Mouse (Mus musculus) ES-Bruce4 (cell line): ENCODE results near the gene Hist1h3h.

Source experiments
- CTCF ChIP-seq: IDR thresholded peaks from one replicate; pipeline ENCODE4 v1.8.1; 2011; ENCODE audit warnings: low read depth, low read length
- EP300 ChIP-seq: IDR thresholded peaks from 2 replicates; pipeline ENCODE4 v1.6.1; 2011; ENCODE audit warnings: low read depth, low read length; ENCODE audit not compliant: insufficient read depth
- POLR2A ChIP-seq: IDR thresholded peaks from one replicate; pipeline ENCODE4 v1.8.1; 2011; ENCODE audit warnings: low read length; ENCODE audit not compliant: insufficient read depth

DNA sequence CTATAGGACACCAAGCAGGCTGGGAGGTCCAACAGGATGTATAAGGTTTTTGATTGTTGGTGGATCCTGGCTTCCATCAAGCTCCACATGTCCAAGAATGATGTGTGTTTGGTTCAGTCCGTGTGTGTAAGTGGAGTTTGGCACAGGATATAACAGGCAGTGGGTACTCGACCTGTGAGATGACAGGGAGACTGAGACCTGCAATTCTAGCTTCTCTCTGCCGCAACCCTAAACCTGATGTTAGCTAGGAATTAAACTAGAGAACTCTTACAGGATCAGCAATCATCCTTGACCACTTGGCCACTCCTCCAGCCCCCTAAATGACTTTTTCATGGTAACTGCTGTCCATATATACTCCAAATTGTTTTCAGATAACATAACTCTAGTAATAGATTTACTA is 34.9 kb downstream of the Hist1h3h start:
- TF ChIP-seq POLR2A (no peak), CTCF (no peak), EP300 (no peak)
